Mouse (Mus musculus) embryo, embryonic 11 days (tissue): ENCODE measurements at regions not wholly inside any gene's neighbourhood (a gene's known extent, or its start where the extent isn't known, plus 50 kb on each side); places are given as distances from the start of the nearest gene placed in this dataset.
"Not testable (repeated sequence)": the region's sequence is repeated elsewhere in the genome, so short reads cannot be mapped to it uniquely, and the experiment has no call there.

Source experiments
- DNase-seq: peaks from one replicate; pipeline ENCODE4 v3.0.0-alpha.2; 2015

DNA sequence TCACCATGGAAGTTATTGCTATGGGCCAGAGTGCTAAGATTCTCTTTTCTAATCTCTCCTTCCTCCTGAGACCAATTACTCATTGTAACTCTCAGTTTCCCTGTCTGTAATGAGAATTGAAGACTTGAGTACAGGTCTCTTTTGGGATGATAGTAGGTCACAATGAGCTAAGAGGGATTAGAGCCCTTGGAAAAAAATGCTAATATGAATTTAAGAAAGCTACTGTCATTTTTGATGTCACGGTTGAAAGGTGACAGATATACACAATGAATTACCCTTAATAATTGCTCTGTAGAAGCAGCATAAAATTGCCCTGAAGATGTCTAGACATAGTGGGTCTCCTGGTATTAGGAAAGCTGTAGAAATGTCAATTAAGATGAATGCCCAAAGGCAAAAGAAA is 178.2 kb downstream of the Kcna4 start:
- no peak for DNase-seq

DNA sequence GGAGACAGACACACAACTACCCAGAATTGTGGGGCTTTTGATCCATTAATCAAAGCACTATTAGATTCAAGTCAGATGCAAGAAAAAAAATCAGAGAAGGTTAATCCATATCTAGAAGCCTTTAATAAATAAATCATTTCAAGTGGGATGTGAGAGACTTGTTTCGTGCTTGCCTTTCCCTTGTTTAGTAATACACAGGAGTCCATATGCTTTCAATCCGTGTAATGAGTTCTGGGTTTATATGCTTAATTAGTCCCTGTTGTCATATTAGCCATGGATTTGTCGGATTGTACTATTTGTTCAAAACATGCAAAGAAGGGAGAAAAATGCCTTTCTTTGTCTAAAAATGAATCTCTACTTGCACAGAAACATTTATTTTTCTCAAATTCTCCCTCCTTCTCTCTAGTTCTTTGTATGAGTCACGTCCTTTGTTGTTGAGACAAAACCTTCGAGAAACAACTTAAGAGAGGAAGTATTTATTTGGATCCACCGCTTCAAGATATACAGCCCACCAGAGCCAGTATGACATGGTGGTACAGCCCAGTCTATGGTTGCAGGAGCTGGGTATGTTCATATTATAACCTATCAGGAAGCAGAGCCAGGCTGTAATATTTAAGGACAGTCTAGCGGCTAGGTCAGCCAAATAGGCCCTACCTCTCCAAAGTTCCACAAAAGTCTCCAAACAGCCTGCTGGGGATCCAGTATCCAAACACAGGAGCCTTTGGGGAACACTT is 213.4 kb downstream of the Kcna4 start:
- DNase-seq = no peak

DNA sequence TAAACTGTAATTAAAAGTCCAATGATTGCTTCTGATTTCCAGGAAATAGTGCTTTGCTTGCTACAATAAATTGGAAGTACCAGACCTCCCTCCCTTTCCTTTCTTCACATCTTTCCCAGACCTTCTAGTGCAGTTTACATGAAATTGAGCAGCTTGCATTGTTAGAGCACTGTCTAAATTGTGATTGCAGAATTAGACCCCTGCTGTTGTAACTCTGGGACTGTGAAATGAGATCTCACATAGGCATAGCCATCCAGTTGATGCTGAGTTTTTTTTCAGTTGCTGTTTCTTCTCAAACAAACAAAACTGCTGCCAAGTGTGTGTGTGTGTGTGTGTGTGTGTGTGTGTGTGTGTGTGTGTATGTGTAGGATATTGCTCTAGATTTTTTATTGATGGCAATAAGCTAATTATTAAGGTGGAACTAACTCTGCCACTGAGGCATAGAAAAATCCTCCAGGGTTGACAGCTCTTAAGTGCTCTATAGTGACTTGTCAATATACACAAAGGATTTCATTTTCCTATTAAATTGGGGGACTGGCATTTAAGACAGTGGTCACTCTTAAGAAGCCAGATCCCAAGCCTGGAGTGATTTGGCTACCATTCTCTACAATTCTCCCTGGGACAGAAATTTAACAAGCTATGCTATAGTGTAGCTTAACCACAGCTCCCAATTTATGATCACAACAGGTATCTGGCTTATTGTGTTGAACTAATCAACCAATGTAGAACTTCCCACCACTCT is 217.2 kb downstream of the Kcna4 start:
- DNase-seq = no peak

DNA sequence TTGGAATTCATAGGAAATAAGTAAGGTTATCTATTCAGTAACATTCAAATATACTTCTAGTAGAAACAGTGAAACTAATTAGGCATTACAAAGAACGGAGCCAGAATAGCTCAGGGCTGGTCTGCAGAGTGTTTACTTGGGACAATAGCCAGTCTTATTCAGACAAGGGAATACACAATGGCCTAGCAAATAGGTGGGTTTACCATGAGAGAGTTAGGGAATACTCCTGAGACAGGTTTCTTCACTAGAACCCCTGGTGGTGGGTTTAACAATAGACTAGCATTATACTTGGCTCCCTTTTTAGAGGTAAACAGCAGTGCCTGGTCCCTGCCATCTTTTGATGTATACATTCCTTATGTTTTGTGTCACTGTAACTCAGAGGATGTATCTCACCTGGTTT is 225.0 kb downstream of the Kcna4 start:
- DNase-seq = not testable (repeated sequence)

GRCm38 (mm10) chr2:107518107-107518506 is 227.7 kb downstream of the Kcna4 start:
- DNase-seq = no peak

DNA sequence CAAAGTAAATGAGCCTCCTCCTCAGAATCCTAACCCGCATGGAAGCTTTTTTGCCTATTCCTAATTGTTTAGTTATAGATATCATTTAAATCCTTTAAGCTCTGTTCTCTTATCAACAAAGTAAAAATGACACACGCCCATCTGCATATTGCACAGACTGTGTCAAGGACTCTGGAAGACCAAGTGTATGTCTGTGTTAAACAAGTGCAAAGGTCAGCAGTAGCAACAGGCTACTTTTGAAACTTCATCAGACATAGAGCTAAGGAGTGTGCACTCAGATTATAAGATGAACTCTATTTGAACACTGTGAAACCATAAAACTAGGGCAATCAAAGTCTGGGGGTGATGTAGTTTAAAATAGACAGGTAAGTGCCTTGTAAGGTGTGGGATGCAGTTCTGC is 228.3 kb downstream of the Kcna4 start:
- DNase-seq = no peak

DNA sequence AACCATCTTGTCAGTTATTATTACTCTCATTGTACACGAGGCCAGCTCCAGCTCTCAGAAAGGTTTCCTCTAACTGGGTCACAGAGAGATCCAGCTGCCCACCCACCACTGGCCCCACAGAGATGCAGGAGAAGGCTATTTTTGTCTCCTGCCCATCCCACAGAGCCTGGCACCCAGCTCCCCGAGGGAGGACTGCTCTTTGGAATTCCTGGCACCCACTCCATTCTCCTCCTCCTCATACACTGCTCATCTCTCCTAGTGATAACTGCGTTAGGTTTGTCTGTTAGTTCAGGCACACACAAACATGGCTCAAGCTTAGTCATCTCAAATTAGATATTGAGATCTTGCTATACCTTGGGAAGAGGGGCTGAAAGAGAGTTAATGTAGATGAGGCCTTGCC is 228.9 kb downstream of the Kcna4 start:
- DNase-seq = no peak

DNA sequence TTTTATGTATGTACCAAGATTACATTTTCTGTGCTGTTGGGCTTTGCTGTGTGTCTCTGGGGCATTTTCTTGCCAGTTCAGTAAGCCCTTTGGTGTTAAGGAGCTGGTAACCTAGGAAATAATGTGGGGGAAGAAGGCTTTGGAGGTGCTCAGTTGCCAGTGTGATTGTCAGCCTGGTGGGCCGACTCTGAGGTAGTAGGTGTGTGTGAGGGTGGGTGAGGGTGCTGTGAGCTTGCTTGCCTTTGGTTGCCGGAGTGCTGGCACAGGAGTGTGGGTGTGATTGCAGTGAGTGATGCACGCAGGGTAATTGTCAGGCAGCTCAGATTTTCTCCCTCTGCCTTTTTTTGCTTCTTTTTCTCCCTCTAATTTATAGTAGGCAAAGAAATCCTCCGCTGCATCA is 229.3 kb downstream of the Kcna4 start:
- DNase-seq = no peak

DNA sequence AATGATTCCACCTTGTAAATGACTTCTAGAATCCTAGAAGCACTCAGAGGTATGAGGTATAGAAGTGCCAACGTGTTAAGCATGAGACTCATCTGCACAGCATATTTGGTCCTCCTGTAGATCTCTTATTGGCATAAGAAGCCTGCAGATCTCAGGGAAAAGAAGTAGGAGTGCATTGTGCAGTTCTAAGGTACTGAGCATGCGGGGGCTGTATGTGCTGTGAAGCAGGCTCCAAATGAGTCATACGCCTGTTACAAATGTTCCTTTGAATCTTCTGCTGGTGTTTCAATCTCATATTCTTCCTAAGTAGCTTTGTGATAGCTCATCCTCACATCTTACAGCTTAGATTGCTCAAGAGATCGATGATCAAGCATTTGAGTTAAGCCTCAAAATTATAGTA is 252.7 kb downstream of the Kcna4 start:
- DNase-seq = no peak

- DNase-seq = no peak
Measured at GRCm38 (mm10) chr2:107552569-107552968, 262.1 kb downstream of the Kcna4 start.

DNA sequence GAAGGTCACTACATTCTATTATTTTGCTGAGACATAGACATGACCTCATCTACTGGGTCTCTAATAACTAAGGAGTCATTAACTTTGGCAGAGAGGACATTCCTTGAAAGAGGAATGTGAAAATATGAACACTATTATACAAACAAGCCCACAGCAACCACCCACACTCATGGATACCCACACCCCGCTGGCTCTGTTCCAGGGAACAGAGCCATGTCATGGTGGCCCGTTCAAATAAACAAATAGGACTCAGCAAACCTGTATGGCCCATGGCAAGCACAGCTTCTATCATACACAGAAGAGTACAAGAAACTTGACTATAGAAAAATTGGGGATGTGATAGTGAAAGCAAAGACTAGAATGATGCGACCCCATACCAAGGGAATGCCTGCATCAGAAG is 265.8 kb downstream of the Kcna4 start:
- DNase-seq = no peak

DNA sequence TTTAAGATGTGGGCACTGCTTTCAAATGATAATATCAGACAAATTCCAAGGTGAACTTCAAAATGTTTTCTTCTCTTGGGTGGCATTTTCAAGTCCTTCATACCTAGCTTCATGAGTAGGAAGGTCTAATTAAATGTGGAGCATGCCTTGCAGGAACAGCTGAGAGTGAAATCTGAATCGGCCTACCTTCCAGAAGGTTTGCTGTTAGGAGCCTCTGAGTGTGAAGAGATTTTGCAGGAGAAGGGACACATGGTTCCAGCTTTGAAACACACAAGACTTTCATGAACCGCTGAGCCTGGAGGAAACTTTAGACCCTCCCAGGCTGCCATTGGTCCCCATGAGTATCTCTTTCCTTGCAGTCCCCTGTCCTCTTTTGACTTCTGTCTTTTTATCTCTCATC is 279.2 kb downstream of the Kcna4 start:
- no peak for DNase-seq

DNA sequence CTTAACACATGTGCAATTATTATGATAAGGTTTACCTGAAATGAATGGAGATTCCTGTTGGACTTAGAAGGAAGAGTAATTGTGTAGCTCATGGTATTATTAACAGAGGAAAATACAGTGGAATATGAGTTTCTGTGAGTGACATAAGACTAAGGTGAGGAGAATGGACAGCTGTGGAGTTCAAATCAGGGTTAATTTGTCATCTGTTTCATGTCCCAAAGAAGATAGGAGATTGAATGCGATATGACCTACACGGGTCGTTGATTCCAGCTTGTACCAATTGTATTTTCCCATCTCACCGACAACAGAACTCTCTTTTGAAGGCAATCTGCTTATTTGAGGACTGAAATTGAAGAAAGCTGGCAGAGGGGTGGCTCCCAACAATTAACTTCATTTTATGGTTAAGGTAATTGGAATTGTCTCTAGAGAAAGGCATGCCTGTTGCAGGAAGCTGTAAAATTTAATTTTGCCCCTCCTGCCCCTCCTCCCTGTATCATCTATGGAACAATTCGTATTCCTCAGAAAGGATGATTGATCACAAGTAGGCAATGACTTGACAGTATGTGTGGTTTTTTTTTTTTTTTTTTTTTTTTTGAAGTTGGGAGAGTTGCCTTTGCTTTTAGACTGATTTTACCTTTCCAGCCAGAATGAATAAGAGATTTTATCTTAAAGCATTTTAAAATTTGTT is 319.6 kb downstream of the Kcna4 start:
- peak; percentile 7 for DNase-seq

- no peak for DNase-seq
Measured at GRCm38 (mm10) chr2:107611811-107612210, 321.4 kb downstream of the Kcna4 start.

GRCm38 (mm10) chr2:107612221-107612620 is 321.8 kb downstream of the Kcna4 start:
- DNase-seq = no peak

GRCm38 (mm10) chr2:107614715-107615114 is 324.3 kb downstream of the Kcna4 start:
- no peak for DNase-seq

- DNase-seq = no peak
Measured at GRCm38 (mm10) chr2:107627458-107627857, 337.0 kb downstream of the Kcna4 start.

GRCm38 (mm10) chr2:107659176-107659575 is 368.7 kb downstream of the Kcna4 start:
- no peak for DNase-seq
